Mouse (Mus musculus) stomach, postnatal 0 days (tissue): ENCODE data around the gene Car9. TPM values are rescaled to one million over a fixed set of nuclear protein-coding genes. Genes with fewer than 3 reads are reported as not detected.

Source experiments
- ATAC-seq: fragments of 200-750 bp; cut with Nextera tagmentation; 2 replicates; pipeline ENCODE4 v1.8.0; 2017; ENCODE audit not compliant: low FRiP score, low TSS enrichment
- DNase-seq: peaks from one replicate; pipeline ENCODE4 v3.0.0-alpha.2; 2016; ENCODE audit warnings: low spot score
- H3K27ac ChIP-seq: fragments of 300-500 bp; sonication (generic); replicated peaks from 2 replicates; pipeline ENCODE4 v1.5.1; 2014; ENCODE audit warnings: mild to moderate bottlenecking, control low read depth
- H3K27me3 ChIP-seq: fragments of 300-500 bp; sonication (generic); 2 replicates; pipeline ENCODE4 v1.6.1; 2014; ENCODE audit warnings: low read length; ENCODE audit not compliant: control insufficient read depth, insufficient read depth
- H3K36me3 ChIP-seq: fragments of 300-500 bp; sonication (generic); 2 replicates; pipeline ENCODE4 v1.6.1; 2014; ENCODE audit warnings: low read length, mixed read lengths; ENCODE audit not compliant: control insufficient read depth, insufficient read depth
- H3K4me1 ChIP-seq: fragments of 300-500 bp; sonication (generic); replicated peaks from 2 replicates; pipeline ENCODE4 v1.6.1; 2014; ENCODE audit warnings: antibody characterized with exemption; ENCODE audit not compliant: control insufficient read depth, insufficient read depth
- H3K4me2 ChIP-seq: fragments of 300-500 bp; sonication (generic); replicated peaks from 2 replicates; pipeline ENCODE4 v1.6.1; 2014; ENCODE audit warnings: low read depth, mild to moderate bottlenecking, control low read depth, moderate library complexity
- H3K4me3 ChIP-seq: fragments of 300-500 bp; sonication (generic); 2 replicates; pipeline ENCODE4 v1.5.1; 2014; ENCODE audit warnings: low read depth, low read length, control low read depth
- H3K9ac ChIP-seq: fragments of 300-500 bp; sonication (generic); 2 replicates; pipeline ENCODE4 v1.6.1; 2014; ENCODE audit warnings: mild to moderate bottlenecking, low read length, control low read depth, mixed read lengths
- H3K9me3 ChIP-seq: fragments of 300-500 bp; sonication (generic); 2 replicates; pipeline ENCODE4 v1.6.1; 2016; ENCODE audit warnings: low read length; ENCODE audit not compliant: control insufficient read depth
- CTCF ChIP-seq: IDR thresholded peaks from 2 replicates; pipeline ENCODE4 v1.5.1; 2016; ENCODE audit warnings: antibody characterized with exemption, low read depth, mild to moderate bottlenecking, moderate library complexity
- EP300 ChIP-seq: optimal IDR thresholded peaks from 2 replicates; pipeline ENCODE3; 2016; ENCODE audit warnings: antibody characterized with exemption
- WGBS: fragments of 180-500 bp; shearing (Covaris S2); extraction: QIAGEN DNeasy Blood & Tissue Kit; methylation state at CpG from one replicate; pipeline ENCODE4 v1.1.7; 2014; 5-methylcytosine and 5-hydroxymethylcytosine counted together
- polyA plus RNA-seq: library from polyadenylated mRNA; unstranded; fragments of >200 nt; fragmentation: Nextera tagmentation; extraction: Ambion mirVana; gene quantifications from 2 replicates; pipeline ENCODE4 v1.2.1, GENCODE M21; 2015

Car9 gene
- polyA plus RNA-seq, 1 experiment from 2014 or later = 3.1 TPM

DNA sequence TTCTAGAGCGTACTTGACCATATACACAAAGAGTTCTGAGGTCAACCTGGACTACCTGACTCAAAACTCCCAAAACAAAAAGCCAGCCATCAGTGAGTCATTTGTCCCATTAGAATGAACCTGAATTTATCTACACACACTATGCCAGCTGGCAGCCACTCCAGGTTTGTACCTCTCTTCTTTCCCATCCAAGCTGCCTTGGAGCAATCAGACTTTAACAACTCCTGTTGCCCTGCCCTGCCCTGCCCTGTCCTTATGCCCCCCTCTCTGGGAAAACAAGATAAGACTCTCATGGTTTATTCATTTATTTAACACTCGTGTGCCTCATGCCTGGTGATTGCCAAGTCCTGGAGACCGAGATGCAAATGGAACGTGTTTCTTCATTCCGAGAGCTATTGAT, 16.0 kb upstream of the Car9 start:
- H3K36me3 ChIP-seq = no peaks in the 10 kb centered on the region
- DNase-seq (peak; percentile 44), ATAC-seq (peak; percentile 15; the same call in 1 of the 2 replicates)
- no peak for TF ChIP-seq CTCF
- TF ChIP-seq EP300 = no peak
- 62% methylated on average over 5 of the region's 5 CpGs for WGBS
- no peak overlapping the region for H3K4me2 ChIP-seq
- no peak overlapping the region for H3K27ac ChIP-seq
- no peak overlapping the region for H3K9ac ChIP-seq
- no peaks in the 10 kb centered on the region for H3K9me3 ChIP-seq
- no peaks in the 10 kb centered on the region for H3K27me3 ChIP-seq
- no peaks in the 10 kb centered on the region for H3K4me1 ChIP-seq
- H3K4me3 ChIP-seq = no peak overlapping the region

DNA sequence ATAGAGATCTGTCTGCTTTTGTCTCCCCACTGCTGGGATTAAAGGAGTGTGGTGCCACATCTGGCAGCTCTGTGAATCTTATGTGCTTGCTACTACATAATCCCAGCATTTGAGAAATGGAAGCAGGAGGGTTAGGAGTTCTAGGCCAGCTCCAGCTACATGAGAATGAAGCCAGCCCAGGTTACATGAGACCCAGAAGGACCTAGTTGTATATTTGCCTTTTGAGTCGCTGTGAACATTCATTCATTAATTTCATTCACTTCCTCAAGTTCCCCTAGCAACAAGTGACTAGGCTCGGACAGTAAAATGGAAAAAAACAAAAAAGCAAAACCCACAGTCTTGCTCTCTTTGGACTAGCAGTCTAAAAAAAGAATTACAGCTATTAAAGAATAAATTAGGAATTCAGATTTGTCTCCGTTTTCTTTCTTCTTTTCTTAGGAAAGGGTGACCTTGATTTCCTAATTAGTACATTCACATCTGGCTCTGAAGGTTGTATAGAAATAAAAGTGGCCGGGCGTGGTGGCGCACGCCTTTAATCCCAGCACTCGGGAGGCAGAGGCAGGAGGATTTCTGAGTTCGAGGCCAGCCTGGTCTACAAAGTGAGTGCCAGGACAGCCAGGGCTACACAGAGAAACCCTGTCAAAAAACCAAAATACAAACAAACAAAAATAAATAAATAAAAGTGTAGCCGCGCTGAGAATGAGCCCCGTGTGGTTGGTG, 14.5 kb upstream of the Car9 start:
- peak overlapping the region; percentile 44; the same call in 1 of the 2 replicates for H3K4me2 ChIP-seq
- peak overlapping the region; percentile 73 for H3K4me3 ChIP-seq
- H3K36me3 ChIP-seq = no peaks in the 10 kb centered on the region
- H3K27me3 ChIP-seq = no peaks in the 10 kb centered on the region
- no peaks in the 10 kb centered on the region for H3K9me3 ChIP-seq
- 0 out of 2 replicates have a peak overlapping the region, but pooled peaks have one; percentile 23 for H3K9ac ChIP-seq
- TF ChIP-seq EP300 (no peak), CTCF (no peak)
- WGBS = 43% methylated on average over 12 of the region's 12 CpGs
- ATAC-seq (no peak; the same call in 1 of the 2 replicates), DNase-seq (no peak)
- H3K4me1 ChIP-seq = no peaks in the 10 kb centered on the region
- H3K27ac ChIP-seq = peak overlapping the region; percentile 89

- WGBS = under 1% methylated on average over 25 of the region's 25 CpGs
- DNase-seq = peak; percentile 90
Measured at GRCm38 (mm10) chr4:43492821-43493185, 14.0 kb upstream of the Car9 start, which contains the start of gene Ccdc107. TSS of gene Ccdc107 (plus strand) at chr4:43492900.

GRCm38 (mm10) chr4:43493186-43493845, 13.4 kb upstream of the Car9 start:
- H3K9me3 ChIP-seq = no peaks in the 10 kb centered on the region
- no peaks in the 10 kb centered on the region for H3K27me3 ChIP-seq
- peak overlapping the region; percentile 73 for H3K4me3 ChIP-seq
- peak overlapping the region; percentile 89 for H3K27ac ChIP-seq
- H3K4me1 ChIP-seq = no peaks in the 10 kb centered on the region
- H3K4me2 ChIP-seq = peak overlapping the region; percentile 74
- peak; percentile 94 for DNase-seq
- TF ChIP-seq EP300 (peak; percentile 45), CTCF (peak; percentile 31; the same call in 1 of the 2 replicates)
- ATAC-seq = peak; percentile 84
- no peaks in the 10 kb centered on the region for H3K36me3 ChIP-seq
- WGBS = under 1% methylated on average over 47 of the region's 47 CpGs
- H3K9ac ChIP-seq = peak overlapping the region; percentile 86

More at GRCm38 (mm10) chr4:43492821-43493185, 14.0 kb upstream of the Car9 start, which contains the start of gene Ccdc107:
- Histone ChIP-seq H3K9ac (peak within 1 kb of the TSS; percentile 86), H3K27me3 (no peaks in the 10 kb centered on the region), H3K36me3 (no peaks in the 10 kb centered on the region), H3K4me1 (no peaks in the 10 kb centered on the region), H3K4me2 (peak within 1 kb of the TSS; percentile 74), H3K9me3 (no peaks in the 10 kb centered on the region), H3K4me3 (peak within 1 kb of the TSS; percentile 73), H3K27ac (peak within 1 kb of the TSS; percentile 89)
- TF ChIP-seq EP300 (no peak), CTCF (no peak)
- ATAC-seq = peak; percentile 96

GRCm38 (mm10) chr4:43493846-43494240, 12.9 kb upstream of the Car9 start:
- ATAC-seq = no peak
- H3K9ac ChIP-seq = peak overlapping the region; percentile 86
- under 1% methylated on average over 9 of the region's 9 CpGs for WGBS
- H3K4me2 ChIP-seq = peak overlapping the region; percentile 74
- no peak for DNase-seq
- H3K9me3 ChIP-seq = no peaks in the 10 kb centered on the region
- H3K27ac ChIP-seq = peak overlapping the region; percentile 89
- H3K4me1 ChIP-seq = 0 out of 2 replicates have a peak, but pooled peaks cover 3% of the 10 kb centered on the region
- no peaks in the 10 kb centered on the region for H3K27me3 ChIP-seq
- H3K4me3 ChIP-seq = peak overlapping the region; percentile 73
- TF ChIP-seq EP300 (no peak), CTCF (no peak)
- H3K36me3 ChIP-seq = no peaks in the 10 kb centered on the region

GRCm38 (mm10) chr4:43496587-43496986, 10.2 kb upstream of the Car9 start:
- Histone ChIP-seq H3K36me3 (no peaks in the 10 kb centered on the region), H3K4me2 (no peak overlapping the region), H3K9me3 (no peaks in the 10 kb centered on the region), H3K27me3 (no peaks in the 10 kb centered on the region), H3K9ac (no peak overlapping the region), H3K4me3 (no peak overlapping the region), H3K27ac (no peak overlapping the region), H3K4me1 (0 out of 2 replicates have a peak, but pooled peaks cover 5% of the 10 kb centered on the region)
- WGBS = 72% methylated on average over 6 of the region's 6 CpGs
- no peak for DNase-seq
- TF ChIP-seq EP300 (no peak), CTCF (no peak)
- no peak for ATAC-seq
